Mouse (Mus musculus) heart, adult 2 months (tissue): ENCODE results near the gene 4930519G04Rik.

Source experiments
- CTCF ChIP-seq: fragments of 200-600 bp; IDR thresholded peaks from 2 replicates; pipeline ENCODE4 v1.8.1; 2022; ENCODE audit warnings: antibody characterized with exemption, mild to moderate bottlenecking, moderate library complexity
- POLR2A ChIP-seq: fragments of 200-500 bp; IDR thresholded peaks from 2 replicates; pipeline ENCODE4 v1.6.1; 2011; ENCODE audit warnings: mild to moderate bottlenecking, low read depth, low read length, control low read depth; ENCODE audit not compliant: insufficient read depth

DNA sequence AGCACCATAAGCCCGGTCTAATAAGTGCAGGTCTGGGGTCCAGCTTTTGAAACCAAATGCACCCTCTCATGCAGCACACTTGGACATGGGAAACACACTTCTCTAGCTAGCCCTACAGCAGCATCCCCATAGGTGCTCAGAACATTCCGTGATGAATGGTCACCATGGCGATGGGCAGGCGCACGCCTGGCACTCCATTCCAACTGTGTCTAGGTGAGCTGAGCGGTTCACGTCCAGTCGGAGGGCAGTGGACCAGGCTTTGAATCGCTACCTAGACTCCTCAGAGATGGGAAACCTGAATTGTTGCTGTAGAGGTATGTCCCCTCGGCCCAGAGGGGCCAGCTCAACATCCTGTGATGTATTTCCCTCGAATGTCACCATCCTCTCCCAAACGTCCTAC, 11.8 kb downstream of the 4930519G04Rik start:
- TF ChIP-seq POLR2A (no peak), CTCF (no peak)
